Mouse (Mus musculus) cerebellum, adult 18-20 months (tissue): ENCODE measurements around the gene Slc2a9.

ENCODE experiments used
- DNase-seq, 2 experiments: peaks; one replicate each; pipeline ENCODE4 v3.0.0; 2021

The Slc2a9 gene

DNA sequence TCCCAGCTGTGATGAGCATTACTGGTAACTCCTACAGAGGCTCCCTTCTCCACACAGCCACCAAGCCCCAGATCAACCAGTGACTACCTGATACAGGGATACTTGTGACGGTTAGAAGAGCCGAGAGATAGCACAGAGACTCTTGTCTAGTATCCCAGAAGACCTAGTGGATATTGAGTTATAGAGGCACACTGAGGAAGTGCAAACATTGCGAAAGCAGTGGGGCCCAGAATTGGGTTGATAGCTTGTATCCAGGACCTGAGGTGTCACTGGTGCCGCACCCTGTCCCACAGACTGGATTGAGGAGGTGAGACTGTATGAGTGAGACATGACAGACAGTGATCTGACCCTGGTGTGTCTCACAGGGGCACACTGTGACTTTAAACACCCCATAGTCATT is at the start of gene Slc2a9:
Gene Slc2a9, minus strand, starts transcription at position 152 of the 400 bp plus-strand sequence.
- no peak for DNase-seq

DNA sequence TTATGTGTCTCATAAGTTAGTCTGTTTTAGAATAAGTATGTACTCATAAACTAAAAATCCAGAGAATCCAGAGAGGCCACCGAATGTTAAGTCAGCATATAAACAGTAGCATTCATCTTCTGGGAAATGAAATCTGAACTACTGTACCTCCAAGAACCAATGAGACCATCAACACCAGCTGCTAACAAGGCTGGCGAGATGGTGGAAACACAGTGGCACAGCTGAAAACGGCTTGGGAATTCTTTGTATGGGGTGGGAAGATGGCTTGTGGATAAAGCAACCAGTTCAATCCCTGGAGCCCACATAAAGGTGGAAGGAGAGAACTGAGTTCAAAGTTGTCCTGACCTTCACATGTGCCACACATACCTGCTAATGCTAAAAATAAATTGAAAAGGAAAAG is 49.7 kb upstream of the Slc2a9 start:
- no peak for DNase-seq

DNA sequence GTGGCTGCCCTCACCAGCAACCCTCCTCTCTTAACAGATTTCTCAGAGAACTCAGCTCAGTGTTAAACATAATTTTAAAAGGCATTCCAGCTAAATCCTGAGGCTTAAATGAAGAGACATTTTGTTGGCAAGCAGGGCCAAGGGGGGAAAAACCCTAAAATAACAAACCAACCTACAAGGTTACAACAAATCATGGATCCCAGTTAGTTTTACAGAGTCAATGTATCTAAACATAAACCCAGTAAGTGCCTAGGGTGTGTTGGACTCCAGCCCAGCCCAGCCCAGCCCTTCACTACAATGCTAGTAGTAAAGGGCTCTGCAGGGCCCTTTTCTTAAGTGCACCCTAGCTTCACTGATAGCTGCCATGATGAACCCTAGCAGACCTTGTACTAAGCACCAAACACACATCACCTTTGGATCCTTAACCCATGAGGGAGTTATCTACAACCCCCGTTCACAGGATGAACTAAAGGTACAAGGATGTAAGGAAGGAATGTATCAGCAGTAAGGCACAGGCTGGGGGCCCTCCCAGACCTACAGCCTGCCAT is 47.4 kb upstream of the Slc2a9 start:
- DNase-seq: no peak

DNA sequence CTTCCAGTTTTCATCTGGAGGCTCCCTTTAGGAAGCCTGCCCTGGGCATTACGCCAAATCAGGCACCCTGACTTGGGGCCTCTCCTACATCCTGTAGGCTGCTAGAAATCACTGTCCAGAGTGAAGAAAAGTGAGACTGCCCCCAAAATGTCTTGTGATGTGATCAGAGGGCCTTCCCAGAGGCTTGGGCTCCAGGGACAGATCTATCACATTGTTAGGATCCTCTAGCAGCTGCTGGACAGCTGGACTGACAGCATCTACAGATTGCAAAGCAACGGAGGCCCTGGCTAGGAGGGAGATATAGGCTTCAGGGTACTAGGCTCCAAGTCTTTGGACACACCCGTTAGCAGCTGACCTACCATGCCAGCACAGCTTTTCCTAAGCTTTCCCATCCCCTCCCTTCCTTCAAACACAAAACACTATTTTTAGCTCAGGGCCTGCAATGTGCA is 46.5 kb upstream of the Slc2a9 start:
- DNase-seq: no peak

DNA sequence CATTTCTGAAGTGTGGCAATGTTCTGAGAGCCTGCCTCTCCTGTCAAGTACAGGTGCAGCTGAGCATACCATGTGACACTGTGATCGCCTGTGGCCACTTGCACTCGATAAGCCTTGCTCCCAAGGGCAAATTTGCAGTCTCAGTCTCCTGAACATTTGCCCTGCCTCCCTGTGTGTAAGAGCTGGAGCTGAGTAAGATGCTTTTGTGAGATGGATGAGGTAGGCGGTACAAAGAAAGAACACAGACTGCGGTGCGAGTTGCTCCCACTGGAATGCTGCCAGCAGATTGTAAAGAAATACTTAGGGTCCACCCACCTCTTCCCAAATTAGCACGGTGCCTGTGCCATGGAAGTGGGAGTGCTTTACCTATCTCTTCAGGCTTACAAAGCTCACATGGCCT is 44.4 kb upstream of the Slc2a9 start:
- no peak for DNase-seq

DNA sequence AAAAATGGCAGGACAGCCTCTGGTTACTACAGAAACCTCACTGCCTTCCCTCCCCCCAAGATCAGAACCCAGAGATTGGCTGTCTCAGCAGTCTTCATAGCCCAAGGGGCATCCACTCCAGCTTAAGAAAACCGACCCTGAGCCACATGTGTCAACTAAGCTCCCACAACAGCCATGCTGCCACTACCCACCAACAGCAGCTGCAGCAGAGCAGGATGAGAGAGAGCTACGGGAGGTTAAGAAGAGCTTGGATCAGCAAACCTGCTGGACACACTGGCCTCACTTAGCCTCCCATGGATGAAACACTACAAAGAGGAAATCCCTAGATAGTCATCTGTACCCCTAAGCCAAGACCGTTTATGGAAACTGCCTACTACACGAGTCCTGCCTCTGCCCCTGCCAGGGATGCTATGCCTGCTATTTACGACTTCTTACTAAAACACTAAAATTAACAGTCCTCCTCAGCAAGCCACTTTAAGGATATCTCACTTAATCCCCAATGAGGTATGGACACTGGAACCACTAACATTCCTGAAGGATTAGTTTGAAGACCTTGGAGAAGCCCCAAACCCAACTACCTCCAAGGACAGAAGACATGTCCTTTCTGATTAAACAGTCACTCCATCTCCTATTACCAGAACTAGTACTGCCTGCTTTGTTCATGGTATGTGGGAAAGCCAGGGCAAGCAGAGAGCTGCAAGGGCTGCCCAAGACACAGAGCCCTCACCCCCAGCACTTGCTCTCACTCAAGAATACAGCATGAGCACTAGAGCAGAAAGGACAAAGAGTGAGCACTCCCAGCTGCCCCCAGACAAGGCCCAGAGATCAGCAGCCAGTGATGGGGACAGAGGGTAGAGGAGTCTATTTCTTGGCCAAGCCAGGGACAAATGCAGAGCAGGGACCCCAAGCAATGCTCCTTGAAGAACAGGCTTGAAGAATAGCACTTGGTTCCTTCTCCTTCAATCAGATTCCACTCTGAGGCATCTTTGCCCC is 41.8 kb upstream of the Slc2a9 start:
- DNase-seq: peak in 1 of 2 experiments; percentile 10

DNA sequence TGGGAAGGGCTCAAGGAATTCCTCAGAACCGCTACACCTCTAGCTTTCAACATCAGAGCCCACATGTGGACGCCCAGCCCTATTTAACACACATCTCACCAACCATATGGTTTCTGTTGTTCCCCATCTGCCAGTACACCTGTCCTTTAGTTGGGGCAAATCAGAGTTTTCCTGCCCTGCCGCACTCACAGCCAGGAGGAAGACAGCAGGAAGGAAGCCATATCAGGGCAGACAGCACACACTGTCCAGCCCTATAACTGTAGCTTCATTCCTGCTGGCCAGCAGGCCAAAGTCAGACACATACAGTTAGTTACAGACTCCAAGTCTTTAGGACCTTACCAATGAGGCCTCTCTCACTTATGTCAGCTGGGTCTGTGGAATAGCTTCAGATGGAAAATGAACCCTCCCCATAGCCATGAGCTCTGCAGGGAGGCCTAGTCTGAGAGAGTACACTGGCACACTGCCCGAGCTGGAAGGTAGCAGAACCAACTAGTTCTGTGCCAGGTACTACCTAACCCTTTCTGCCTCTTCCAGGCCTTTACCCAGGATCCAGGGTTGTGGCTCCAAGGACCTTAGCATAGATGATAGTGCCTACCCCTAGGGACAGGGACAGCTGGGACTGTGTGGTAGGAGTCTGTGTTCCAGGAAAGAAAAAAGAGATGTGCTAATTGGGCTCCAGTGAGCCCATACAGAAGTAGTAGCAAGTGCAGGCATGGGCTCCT is 40.7 kb upstream of the Slc2a9 start:
- DNase-seq: peak; percentile 88 to 89

DNA sequence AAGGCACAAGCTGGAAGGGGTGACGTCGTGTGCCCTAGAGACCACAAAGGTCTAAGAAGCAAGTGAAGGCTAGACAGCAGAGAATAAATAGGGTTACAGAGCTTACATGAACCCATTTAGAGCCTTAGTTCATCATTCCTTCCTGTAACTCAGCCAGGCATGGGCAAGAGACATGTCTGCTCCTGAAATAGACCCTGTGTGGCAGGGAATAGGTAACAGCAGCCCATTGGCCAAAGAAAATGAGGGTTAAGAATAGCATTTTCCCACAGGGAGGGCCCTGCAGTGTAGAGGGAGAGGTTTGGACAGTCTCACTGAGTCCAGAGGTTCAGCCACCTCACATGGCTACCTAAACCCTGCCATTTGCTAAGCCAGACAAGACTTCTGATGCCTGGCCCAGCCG is 38.8 kb upstream of the Slc2a9 start:
- no peak for DNase-seq

DNA sequence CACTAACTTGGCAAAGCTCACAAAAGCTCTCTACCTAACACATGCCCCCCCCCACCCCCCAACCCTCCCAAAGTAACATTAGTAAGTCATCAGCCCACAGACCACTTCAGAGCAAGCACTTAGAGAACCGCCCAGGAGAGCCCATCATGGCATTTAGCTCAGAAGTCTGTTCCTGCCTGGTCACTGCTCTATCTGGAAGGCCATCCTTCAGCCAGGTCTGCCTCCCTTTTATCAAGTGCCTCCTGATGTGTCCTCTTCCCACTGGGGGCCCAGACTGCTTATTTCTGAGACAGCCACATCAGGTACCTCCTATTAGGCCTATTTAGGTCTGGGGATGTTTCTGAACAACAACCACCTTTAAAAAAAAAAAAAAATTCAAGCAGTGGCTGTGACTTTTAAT is 38.0 kb upstream of the Slc2a9 start:
- DNase-seq: no peak

DNA sequence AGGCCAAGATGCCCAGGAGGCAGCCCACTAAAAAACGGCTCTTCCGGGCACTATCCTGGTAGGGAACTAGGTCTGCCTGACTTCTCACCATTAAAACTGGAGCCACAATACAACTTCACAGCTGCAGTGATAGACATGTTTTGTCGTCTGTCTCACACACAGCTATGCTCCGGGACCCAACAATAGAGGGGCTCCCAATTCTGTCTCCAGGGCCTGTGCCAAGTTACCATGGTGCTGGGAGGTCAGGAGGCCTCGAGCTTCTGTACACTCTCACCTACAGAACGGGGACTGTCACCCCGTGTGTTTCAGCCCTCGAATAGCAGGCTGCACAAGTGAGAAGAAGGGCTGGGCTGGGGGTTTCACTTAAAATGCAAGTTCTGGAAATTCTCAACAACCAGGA is 35.6 kb upstream of the Slc2a9 start:
- no peak for DNase-seq

DNA sequence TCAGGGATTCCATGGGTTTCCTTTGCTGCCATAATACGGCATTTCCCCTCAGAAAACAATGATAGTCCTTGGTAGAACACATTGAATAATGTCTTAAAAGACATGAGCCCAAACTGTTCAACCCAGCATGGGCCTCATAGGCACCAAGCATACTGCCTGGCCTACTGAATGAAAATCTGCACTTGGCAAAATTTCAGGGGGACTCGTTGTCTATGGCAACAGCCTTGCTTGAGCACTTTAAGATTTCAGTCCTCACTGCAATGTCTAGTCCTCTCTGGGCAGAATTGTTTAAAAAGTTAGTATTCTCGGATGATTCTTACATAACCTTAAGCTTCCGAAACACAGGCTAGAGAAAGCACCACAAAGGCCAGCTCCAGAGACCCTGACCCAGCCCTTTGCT is 34.9 kb upstream of the Slc2a9 start:
- no peak for DNase-seq

DNA sequence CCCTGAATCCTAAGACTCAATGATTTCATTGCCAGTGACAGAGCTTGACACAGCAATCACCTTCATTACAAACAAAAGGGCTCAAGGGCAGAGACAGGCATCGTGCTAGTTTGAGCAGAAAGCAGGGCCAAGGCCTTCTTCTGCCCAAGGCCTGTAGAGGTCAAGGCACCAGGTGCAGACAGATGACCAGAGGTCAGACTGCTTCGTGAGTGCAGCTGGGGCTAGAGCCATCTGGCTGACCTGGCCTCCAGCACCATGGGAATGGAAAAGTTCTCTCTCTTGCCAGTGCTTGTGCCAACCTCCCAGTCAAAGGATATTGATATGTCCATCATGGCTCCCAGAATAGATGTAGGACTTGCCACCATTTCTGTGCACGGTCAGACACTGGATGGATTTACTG is 33.9 kb upstream of the Slc2a9 start:
- DNase-seq: no peak

DNA sequence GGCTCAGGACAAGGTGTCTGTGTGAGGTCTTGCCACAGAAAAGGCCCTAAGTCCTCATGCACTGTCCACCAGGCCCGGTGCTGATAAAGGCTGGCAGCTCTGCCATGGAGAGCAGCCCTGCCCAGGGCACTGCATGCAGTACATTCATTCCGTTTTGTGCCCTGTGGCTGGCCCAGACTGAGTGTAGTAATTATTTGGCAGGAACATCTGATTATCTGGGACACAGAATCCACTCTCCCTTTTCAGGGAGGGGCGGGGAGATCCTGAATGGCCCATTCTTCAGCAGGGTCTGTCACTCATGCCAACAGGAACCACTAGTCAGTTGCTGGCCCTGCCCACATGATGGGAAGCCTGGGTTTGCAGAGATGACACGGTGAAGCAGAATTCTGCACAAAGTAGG is 29.1 kb upstream of the Slc2a9 start:
- peak; percentile 80 to 89 for DNase-seq

DNA sequence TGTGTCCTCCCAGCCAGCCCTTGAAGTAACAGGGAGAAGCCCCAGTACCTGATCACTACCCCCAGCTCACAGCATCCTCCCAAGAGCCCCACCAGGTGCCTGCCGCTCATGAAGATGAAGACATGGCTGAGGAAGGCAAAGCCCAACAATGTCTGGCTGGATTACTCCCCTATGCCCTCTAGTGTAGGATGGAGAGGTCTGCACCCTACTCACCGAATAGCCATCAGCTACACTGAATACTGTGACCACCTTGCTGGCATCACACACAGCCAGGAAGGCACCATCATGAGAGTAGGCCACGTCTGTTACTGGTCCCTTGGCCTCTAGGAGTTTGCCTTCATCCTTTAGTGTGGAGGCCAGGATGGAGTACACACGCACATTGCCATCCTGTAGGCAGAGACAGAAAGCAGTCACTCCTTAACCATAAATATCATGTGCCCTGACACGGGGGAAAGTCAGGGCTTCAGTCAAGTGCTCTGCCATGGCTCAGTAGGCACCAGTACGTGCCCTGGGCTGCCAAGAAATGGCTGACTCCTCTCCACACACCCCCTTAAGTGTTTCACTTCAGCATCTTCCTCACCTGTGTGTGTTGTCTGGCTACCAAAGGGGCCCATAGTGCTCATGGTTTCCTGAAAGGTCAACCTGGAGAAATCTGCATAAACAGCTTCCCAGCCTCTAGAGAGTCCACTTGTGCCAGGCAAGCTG is 26.9 kb upstream of the Slc2a9 start:
- DNase-seq: no peak

DNA sequence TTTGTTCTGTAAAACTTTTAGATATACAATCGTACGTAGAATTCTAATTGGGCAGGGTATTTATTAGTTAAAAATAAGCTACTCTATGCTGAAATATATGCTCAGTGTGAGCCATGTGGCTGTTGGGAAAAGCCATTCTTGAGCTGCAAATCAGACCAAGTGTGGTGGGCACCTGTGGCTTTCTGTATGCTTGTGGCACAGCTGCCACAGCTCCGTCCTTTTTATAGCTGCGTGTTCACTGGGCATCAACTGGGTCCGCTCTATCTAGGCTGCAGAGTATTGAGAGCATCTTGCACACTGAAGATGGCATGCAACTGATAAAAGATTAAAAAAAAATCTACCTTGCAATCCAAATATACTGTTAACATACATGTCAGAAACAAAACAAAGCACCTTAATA is 20.0 kb upstream of the Slc2a9 start:
- no peak for DNase-seq

DNA sequence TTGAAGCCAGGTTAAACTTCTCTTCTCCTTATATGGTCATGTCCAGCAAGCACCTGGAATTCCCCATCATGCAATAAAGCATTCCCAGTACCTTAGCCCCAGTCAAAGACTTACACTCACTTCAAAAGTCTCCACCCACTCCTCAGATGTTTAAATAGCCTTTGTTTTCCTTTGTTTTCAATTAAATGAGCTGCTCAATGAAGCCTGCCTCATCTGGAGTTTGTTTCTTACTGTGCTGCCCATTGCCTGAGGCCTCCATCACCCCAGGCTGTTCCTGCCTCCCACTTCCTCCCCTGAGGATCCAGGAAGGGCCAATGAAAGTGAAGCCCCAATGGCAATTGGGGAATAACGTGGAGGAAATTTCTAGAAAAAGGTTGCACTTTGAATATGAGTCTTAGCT is 17.9 kb upstream of the Slc2a9 start:
- no peak for DNase-seq

DNA sequence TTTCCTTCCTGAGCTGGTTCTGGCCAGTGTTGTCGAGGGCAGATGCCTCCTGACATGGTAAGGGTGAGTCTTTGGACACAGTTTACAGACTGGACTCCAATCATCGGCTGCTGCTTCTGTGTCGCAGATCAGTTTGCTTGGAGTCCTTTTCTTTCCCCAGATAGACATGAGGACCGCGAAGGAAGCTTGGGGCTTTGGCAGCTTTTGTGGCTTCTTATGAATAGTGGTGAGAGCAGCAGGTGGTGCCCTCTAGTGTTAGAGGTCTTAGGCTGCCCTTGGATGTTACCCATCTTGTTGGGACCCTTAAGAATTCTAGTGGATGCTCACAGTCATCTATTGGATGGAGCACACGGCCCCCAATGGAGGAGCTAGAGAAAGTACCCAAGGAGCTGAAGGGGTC is 13.3 kb upstream of the Slc2a9 start:
- DNase-seq: peak; percentile 30 to 38

DNA sequence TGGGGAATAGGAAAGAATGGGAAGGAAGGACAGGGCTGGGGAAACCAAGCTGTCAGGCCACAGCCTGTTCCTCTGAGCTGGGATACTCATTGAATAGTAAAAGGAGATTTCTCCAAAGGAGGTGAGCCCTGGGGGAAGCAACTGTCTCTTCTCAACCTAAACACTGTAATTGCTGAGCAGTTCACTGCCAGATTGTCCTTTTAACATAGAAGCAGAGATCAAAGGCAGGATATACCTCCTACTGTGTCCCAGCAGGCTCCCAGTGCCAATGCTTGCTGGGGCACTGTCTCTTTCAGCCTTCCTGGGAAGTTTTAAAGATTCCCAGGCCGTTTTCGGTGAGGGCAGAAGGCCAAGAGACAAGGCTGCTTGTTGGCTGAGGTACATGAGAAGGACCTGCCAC is 10.0 kb upstream of the Slc2a9 start:
- DNase-seq: no peak

DNA sequence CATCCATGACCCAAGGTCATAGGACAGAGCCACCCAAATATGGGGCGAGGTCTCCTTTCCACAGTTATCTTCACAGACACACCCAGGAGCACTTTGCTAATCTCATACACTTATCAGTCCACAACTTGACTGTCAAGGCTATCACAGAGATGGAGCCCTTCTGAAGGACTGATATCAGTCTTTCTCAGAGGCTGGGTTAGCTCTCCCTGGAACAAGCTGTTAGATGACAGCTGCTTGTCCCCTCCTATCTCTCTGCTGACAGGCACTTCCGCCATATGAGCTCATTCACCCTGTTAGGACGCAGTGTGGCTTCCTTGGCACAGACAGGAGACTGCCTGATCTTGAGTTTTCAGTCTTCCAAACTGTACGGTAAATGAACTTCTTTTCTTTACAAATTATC is 6.6 kb upstream of the Slc2a9 start:
- no peak for DNase-seq

DNA sequence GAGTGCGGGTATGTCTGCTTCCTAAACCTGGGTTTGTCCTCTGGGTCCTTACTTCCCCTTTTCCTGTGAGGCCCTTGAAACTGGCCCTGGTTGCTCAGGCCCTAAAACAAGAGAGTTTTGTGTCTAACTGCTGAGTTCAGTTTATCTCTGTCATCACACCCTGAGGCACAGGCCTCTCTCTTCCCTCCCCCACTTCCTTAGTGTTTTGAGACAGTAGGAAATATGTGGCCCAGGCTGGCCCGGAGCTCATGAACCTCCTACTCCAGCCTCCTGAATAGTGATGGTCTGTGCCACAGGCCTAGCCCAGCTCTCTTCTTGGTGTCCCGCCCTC is 2.5 kb upstream of the Slc2a9 start:
- no peak for DNase-seq

DNA sequence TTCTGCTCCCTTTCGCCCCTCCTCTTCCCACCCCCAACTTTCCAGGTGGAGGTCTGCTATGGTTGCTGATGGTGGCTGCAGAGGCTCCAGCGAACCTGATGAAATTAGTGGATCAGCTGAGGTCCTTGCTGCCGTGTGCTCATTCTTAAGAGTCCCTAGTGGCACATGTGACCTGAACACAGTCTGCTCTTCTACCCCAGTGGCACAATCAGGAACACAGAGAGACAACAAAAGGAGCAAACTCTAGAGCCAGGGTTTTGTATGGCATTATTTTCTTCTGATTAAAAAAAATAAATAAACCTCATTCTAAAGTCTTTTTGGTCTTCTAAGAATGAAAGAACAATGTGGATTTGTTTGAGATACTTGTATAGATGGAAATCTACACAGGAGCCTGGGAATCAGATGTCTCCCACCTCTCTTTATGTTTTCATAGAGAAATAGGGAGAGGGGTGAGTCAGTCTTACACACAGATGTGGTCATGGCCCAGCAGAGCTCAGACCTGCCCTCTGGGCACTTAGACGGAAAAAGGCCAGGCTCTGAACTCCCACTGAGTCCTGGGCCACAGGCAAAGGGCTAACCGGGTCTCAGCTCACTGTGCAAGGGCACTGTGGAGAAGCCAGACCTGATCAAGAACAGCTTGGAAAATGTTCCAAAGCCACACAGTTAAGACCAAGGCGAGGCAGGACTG is 1.9 kb upstream of the Slc2a9 start:
- no peak for DNase-seq

DNA sequence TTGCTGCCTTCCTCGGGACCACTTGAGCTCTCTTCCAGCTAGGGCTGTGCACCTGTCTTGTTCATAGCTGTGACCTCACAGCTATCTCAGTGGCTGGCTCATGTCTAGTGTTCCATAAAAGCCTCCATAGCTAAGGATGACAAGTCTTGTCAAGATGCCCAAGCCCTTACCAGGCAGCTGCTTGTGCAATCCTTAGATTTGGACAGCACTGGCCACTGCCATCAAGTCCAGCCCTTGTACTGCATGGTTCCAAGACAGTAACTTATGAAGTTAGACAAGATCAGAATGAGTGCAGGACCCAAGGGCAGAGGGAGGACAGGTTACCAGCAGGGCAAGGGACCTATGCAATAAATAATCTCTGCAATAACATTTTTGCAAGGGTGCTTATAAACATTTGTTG is 1.2 kb upstream of the Slc2a9 start:
- DNase-seq: no peak

DNA sequence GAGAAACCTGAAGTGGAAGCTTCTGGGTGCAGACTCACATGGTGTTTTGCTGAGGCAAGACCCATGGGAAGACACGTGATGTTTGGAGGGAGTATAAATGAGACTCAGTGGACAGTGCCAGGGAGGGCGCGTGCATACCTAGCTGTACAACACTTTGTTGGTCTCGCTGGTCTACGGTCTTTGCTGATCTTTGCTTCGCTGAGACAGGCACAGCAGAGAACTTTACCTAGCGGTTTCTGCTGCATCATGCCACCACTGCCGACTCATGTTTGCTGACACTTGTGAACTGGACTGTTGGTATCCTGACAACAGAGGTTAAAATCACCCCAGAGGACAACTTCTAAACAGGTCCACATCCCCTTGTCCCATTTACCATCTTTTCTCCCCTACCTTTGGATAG is 2.9 kb downstream of the Slc2a9 start:
- no peak for DNase-seq
